Mouse (Mus musculus): Measurements from ENCODE around the gene Camkmt. TPM values are rescaled to one million over a fixed set of nuclear protein-coding genes. Genes with fewer than 3 reads are reported as not detected.

Gene Camkmt
- total RNA-seq, 2 experiments from 2014 or later, result 0.84 TPM

DNA sequence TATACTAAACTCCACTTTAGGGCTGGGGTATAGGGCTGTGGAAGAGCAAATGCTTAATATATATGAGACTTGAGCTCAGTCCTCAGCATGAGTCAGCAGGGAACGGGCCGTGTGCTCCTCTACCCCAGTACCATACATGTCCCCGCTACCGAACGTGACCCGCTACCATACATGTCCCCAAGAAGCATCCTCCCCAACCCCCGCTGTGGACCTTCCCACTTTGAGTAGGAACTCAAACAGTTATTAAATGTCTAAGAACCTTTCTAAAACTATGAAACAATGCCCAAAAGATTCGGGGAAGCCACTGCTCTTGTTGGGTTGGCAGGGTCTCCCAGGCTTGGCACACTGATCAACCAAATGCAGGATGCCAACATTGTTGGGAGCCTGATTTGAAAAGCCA lies 390.9 kb downstream of the Camkmt start:
- TF ChIP-seq CTCF (IDR thresholded peaks at IDR 0.05), result no peak
- DNase-seq, result no peak
- Histone ChIP-seq H3K27ac (no peak overlapping the region), H3K4me3 (no peak overlapping the region)
- intact Hi-C loops (cut with DNase I), result no loop called here

DNA sequence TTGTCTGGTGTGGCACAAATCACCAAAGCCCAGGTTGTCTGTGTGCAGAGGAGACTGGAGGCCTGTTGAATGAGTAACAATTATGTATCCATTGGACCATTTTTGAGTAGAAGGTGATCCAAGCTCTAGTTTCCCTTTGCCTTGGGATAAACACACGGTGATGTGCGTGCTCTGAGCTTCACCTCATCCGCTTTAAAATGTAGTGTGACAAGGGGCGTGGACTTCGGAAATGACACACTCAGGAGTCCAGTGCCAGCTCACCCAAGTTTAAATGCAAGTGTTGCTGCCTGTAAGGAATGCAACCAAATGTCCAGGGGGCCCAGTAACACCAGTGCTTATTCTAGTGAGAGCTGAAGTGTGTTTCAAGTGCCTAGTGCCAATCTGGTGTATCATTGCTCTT lies 392.7 kb downstream of the Camkmt start:
- intact Hi-C loops (cut with DNase I), result no loop called here

DNA sequence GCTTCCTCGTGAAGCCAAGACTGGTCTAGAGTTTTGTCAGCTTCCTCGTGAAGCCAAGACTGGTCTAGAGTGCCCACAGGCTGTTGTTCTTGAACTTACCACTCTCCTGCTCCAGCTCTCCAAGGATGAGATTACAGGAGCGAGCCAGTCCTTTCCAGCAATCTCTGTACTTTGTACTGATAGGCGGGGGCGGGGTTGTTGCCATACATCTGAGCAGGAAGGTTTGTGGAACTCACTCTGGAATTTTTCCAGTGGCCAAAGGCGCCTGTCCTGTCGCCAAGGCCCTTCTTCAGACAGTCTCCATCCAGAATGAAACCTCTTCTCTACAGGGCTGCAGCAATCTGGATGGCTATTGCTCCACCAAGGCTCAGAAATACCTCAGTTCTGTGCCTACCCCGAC lies 393.7 kb downstream of the Camkmt start:
- intact Hi-C loops (cut with DNase I), result no loop called here
- Histone ChIP-seq H3K27ac (no peak overlapping the region), H3K4me3 (no peak overlapping the region)
- TF ChIP-seq CTCF (IDR thresholded peaks at IDR 0.05), result no peak
- DNase-seq, result no peak

More for the DNA sequence above, 392.7 kb downstream of the Camkmt start:
- Histone ChIP-seq H3K4me3 (no peak overlapping the region), H3K27ac (no peak overlapping the region)
- no peak for TF ChIP-seq CTCF (IDR thresholded peaks at IDR 0.05)
- no peak for DNase-seq

DNA sequence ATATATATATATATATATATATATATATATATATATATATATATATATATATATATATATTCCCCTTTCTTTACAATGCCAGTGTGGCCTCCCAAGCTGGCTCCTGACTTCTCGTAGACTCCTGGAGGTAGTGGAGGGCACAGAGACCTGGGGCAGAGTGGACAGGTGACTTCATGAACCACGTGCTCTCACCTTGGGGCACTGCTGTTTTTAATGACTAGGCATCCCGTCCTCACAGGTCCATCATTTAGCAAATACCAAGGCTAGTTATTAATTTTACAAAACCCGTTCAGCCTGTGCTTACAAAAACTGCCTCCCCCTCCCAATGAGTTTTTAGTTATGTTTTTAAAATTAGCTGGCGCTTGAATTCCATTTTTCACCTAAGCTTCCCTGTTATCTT lies 394.2 kb downstream of the Camkmt start:
- no peak for DNase-seq
- no peak for TF ChIP-seq CTCF (IDR thresholded peaks at IDR 0.05)
- H3K4me3 ChIP-seq, result no peak overlapping the region
- intact Hi-C loops (cut with DNase I), result no loop called here
- H3K27ac ChIP-seq, result no peak overlapping the region

DNA sequence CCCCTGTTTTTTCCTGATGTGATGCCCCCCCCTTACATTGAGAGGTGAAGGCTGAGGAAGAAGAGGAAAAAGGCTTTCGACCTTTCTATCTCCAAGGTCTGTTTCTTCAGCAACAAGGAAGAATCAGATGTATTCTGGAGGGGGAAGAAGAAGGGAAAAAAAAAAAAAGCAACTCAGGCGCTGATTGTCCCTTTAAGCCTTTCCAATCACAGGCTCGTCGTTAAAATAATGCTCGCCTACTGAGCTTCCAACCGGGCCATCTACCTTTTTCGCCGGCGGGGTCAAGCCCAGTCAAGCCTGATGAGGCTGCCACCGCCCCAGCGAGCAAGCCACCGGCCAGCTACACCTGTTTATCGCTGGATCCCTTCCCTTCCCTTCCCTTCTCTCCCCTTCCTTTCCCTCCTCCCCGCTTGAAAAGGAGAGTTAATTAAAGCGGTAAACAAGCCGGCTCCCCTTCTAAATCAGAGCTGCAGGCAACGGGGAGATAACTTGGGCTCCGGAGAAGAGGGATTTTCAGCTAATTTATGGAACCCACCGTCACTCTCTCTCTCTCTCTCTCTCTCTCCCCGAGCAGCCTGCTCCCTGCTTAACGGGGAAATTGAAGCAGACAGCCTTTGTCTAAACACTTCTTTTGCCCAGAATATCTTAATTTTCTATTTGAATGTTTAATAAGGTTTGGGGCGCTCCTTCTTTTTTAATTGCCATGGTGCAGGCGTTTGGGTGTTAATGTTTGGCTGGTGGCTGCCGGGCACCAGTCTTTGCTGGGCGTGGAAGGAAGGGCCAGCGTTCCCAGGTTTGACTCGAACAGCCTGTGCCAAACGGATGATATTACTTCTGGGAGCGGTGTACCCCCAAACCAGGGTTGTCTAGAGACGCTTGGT lies 395.0 kb downstream of the Camkmt start:
- Histone ChIP-seq H3K4me3 (no peak overlapping the region), H3K27ac (no peak overlapping the region)
- intact Hi-C loops (cut with DNase I), result no loop called here
- no peak for DNase-seq
- no peak for TF ChIP-seq CTCF (IDR thresholded peaks at IDR 0.05)

DNA sequence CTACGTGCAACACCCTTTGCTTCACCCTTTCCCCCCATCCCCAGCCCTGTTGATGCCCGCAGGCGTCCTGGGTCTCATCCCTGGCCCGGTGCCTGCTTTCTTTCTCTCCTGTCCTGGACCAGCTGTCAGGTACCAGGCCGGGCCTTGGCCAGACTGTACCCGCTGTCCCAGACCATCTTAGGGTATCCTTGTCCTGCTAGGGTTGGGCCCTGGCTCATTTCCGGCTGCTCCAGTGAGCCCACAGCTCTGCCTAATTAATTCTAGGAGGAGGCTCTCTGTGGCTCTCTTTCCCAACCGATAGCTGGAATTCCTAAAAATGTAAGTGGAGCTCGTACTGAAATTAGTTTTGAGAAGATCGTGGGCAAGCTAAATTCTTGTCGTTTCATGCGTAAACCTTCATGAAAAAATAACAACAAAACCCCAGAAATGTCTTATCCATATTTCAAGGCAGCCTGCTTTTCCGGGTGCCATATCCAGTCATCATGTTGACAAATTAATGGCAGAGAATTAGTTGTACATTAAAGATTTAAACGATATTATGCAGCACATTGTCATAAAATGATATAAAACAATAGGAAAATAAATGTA lies 395.7 kb downstream of the Camkmt start:
- Histone ChIP-seq H3K4me3 (no peak overlapping the region), H3K27ac (no peak overlapping the region)
- TF ChIP-seq CTCF (IDR thresholded peaks at IDR 0.05), result no peak
- intact Hi-C loops (cut with DNase I), result no loop called here
- DNase-seq, result no peak

DNA sequence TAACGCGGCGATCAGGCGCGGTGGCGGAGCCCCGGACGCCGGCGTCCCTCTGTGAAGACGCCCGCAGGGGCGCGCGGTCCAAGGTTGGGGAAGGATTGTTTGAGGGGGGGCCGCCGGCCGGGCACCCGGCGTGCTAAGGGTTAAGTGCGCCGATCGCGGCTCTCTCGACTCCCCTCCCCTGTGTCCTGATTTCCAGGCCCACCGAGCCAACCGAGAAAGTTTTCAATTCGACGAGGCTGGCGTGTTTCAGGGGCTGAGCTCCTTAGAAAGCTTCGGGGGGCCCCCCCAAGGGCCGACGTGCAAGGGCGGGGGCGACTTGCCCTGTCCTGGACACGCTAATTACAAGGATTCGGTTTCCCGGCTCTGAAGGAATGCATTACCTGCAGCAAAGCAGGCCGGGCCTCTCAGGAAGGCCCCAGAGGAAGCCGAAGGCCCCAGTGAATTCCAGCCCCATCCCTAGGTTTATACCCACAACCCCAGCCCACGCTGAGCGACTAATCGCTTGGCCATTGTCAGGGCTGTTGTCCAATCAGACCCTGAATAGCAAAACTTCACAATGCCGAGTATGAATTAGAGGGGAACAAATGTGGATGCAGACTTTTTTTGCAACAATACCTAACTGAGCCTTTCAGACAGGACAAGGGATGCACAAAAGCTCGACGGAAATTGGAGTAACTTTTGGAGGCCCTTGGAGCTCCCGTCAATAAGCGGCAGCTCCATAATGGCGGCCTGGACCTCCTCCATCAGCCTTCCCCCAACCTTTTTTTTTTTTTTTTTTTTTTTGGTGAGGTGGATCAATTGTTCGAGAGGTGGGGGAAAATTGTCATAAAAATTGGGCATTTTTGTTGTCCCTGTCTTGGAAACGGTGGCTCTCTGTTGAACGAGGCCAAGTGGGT lies 396.5 kb downstream of the Camkmt start:
- intact Hi-C loops (cut with DNase I), result no loop called here
- no peak for DNase-seq
- TF ChIP-seq CTCF (IDR thresholded peaks at IDR 0.05), result no peak
- H3K27ac ChIP-seq, result no peak overlapping the region
- H3K4me3 ChIP-seq, result 0 out of 2 replicates have a peak overlapping the region, but pooled peaks have one; percentile 9

DNA sequence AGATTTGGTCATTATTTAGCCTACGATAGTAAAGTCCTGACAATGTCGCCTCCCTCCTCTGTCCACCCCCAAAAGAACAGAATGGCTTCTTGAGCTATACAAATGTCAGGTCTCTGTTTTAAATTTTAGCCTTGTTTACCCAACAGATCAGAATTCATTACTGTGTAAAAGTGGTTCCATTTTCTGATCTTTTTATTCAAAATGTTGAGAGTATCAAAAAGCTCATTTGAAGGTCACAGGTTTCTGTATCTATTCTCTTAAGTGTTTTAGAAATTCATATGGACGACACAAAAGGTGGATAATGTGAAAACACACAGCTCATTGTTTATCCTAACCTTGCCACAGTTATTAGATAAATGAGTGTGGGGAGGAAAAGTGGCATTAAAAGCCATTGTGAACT lies 397.2 kb downstream of the Camkmt start:
- DNase-seq, result no peak
- intact Hi-C loops (cut with DNase I), result no loop called here
- Histone ChIP-seq H3K4me3 (no peak overlapping the region), H3K27ac (no peak overlapping the region)
- TF ChIP-seq CTCF (IDR thresholded peaks at IDR 0.05), result no peak

DNA sequence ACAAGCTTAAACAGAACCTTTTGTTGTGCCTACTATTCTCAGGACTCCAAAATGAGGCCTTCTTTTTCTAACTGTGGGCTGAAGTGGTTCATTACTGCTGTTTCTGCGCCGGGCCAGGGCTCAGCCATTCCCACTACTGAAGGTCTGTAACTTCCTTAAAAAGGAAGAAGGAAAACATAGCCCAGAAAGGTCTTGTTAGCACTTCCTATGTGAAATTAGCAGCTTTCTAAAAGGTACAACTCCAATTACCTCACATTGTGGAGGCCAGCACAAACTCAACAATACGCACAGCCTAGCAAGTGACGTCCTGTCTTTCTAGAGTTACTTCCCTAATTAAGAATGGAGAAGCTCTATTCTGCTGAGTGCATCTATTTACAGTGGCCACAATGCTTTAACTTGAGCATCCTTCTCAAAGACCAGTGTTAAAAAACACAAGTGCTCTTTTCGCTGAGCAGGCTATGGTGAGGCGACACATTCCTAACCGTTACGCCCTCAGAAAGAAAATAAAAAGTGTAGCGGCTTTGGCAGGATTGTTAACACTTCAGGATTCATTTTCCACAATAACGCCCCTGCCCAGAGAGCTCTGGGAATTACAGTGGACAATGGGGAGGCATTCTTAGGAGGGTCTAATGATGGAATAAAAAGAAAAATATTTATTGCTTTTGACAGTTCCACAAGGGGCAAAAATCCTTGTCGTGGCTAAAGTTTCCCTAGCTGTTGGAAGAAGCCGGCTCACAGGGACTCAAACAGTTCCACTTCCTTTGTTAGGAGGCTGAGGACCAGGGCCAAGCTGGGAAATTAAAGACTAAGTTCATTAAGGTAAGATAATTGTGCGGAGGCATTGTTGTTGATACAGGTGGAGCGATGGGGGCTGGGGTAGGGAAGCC lies 398.5 kb downstream of the Camkmt start:
- H3K4me3 ChIP-seq, result no peak overlapping the region
- intact Hi-C loops (cut with DNase I), result no loop called here
- DNase-seq, result no peak
- no peak overlapping the region for H3K27ac ChIP-seq
- no peak for TF ChIP-seq CTCF (IDR thresholded peaks at IDR 0.05)

DNA sequence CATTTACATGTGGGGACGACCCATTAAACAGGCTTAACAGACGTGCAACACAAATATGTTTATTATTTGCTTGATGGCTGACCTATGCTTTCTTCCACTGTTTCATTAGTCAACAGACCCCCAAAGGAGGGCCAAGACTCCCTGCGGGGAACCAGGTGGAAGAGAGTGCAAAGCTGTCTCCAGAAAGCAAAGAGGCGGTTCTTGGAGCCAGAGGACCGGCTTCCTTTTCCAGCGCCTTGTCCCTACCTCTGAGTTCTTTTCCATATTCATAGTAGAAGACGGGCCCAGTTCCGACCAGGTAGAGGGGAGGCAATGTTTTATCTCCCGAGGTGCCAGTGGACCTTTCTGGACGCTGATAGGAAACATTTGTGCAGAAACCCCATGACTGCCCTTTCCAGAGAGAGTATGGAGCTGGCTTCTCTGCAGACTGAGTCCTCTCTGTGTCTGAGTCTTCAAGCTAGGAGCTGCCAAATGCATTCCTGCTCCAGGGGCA lies 399.2 kb downstream of the Camkmt start:
- H3K27ac ChIP-seq, result no peak overlapping the region
- no peak for DNase-seq
- intact Hi-C loops (cut with DNase I), result no loop called here
- TF ChIP-seq CTCF (IDR thresholded peaks at IDR 0.05), result no peak
- no peak overlapping the region for H3K4me3 ChIP-seq

DNA sequence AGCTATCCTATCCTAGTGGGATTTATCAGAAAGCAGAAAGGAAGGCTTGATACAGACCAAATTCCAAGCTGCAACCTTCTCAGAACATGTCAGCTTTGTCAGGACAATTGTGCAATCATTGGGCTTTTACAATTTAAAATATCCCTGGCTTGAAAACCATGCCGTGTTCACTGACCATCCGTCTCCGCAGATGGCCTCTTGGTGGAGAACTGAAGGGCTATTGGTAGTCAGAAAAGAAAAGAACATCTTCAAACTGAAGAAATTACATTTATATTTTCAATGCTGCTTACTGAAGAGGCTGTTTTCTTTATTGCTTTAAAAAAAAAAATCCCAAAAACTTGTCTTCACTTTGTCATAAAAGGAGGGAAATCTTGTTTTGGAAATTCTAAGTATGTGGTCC lies 401.1 kb downstream of the Camkmt start:
- Histone ChIP-seq H3K27ac (no peak overlapping the region), H3K4me3 (no peak overlapping the region)
- no peak for DNase-seq
- no peak for TF ChIP-seq CTCF (IDR thresholded peaks at IDR 0.05)
- intact Hi-C loops (cut with DNase I), result no loop called here

DNA sequence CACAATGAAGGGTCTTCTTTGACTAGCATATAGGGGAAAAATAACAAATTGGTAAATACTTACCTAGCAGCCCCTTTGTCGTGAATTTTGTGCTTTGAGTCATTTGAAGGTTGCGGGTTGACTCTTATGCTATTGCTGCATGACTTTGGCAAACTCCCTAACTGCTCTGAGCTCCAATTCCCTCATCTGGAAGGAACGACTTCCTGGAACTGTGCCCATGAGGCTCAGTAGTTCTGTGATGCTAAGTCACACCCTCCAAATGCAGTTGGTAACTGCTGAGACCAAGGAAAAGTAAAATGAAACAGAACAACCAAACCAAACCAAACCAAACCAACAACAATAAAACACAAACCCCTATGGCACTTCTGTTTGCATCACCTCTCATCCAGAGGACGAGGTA lies 403.2 kb downstream of the Camkmt start:
- intact Hi-C loops (cut with DNase I), result no loop called here
- H3K4me3 ChIP-seq, result no peak overlapping the region
- no peak for DNase-seq
- no peak overlapping the region for H3K27ac ChIP-seq
- TF ChIP-seq CTCF (IDR thresholded peaks at IDR 0.05), result no peak

Data from gastrocnemius, adult 2 months (tissue).